Mouse (Mus musculus) liver, embryonic 11.5 days (tissue): Measurements from ENCODE around the gene Chst4. TPM values are rescaled to one million over a fixed set of nuclear protein-coding genes. Genes with fewer than 3 reads are reported as not detected.
A peak's percentile ranks its signal among the peaks of the same experiment; 100 is the strongest.

Experiments used
- ATAC-seq: fragments of 200-750 bp; cut with Nextera tagmentation; replicated peaks from 2 replicates; pipeline ENCODE4 v1.8.0; 2017; ENCODE audit warnings: moderate number of reproducible peaks, mild to moderate bottlenecking, moderate TSS enrichment, moderate library complexity; ENCODE audit not compliant: low FRiP score
- DNase-seq: peaks from one replicate; pipeline ENCODE4 v3.0.0-alpha.2; 2017; ENCODE audit warnings: low spot score
- H3K27ac ChIP-seq: fragments of 300-500 bp; sonication (generic); 2 replicates; pipeline ENCODE4 v1.5.1; 2014; ENCODE audit warnings: mild to moderate bottlenecking, low read depth, low read length, control low read depth
- H3K27me3 ChIP-seq: fragments of 300-500 bp; sonication (generic); replicated peaks from 2 replicates; pipeline ENCODE4 v1.6.1; 2014; ENCODE audit warnings: low read length, mixed read lengths; ENCODE audit not compliant: control insufficient read depth, insufficient read depth
- H3K36me3 ChIP-seq: fragments of 300-500 bp; sonication (generic); 2 replicates; pipeline ENCODE4 v1.6.1; 2014; ENCODE audit warnings: mild to moderate bottlenecking, low read length, moderate library complexity, mixed read lengths; ENCODE audit not compliant: control insufficient read depth, insufficient read depth
- H3K4me1 ChIP-seq: fragments of 300-500 bp; sonication (generic); replicated peaks from 2 replicates; pipeline ENCODE4 v1.6.1; 2014; ENCODE audit warnings: low read length, mixed read lengths; ENCODE audit not compliant: control insufficient read depth, insufficient read depth
- H3K4me2 ChIP-seq: fragments of 300-500 bp; sonication (generic); 2 replicates; pipeline ENCODE4 v1.6.1; 2014; ENCODE audit warnings: mild to moderate bottlenecking, control low read depth, moderate library complexity
- H3K4me3 ChIP-seq: fragments of 300-500 bp; sonication (generic); 2 replicates; pipeline ENCODE4 v1.5.1; 2014; ENCODE audit warnings: low read depth, low read length, control low read depth
- H3K9ac ChIP-seq: fragments of 300-500 bp; sonication (generic); 2 replicates; pipeline ENCODE4 v1.6.1; 2014; ENCODE audit warnings: low read depth, low read length, control low read depth
- H3K9me3 ChIP-seq: fragments of 300-500 bp; sonication (generic); 2 replicates; pipeline ENCODE4 v1.6.1; 2016; ENCODE audit warnings: low read length, inconsistent platforms, mixed read lengths; ENCODE audit not compliant: control insufficient read depth
- WGBS: fragments of 180-500 bp; shearing (Covaris S2); extraction: QIAGEN DNeasy Blood & Tissue Kit; methylation state at CpG from one replicate; pipeline ENCODE4 v1.1.7; 2014; 5-methylcytosine and 5-hydroxymethylcytosine counted together
- polyA plus RNA-seq: library from polyadenylated mRNA; unstranded; fragments of >200 nt; fragmentation: Nextera tagmentation; extraction: Ambion mirVana; gene quantifications from 2 replicates; pipeline ENCODE4 v1.2.1, GENCODE M21; 2014

Chst4 gene
- polyA plus RNA-seq, result not detected in 2 replicates

- Histone ChIP-seq H3K9ac (no peak within 1 kb of the TSS), H3K36me3 (no peaks in the 10 kb centered on the region), H3K4me3 (no peak within 1 kb of the TSS), H3K4me2 (no peak within 1 kb of the TSS), H3K27ac (no peak within 1 kb of the TSS), H3K4me1 (no peaks in the 10 kb centered on the region), H3K9me3 (no peaks in the 10 kb centered on the region), H3K27me3 (no peaks in the 10 kb centered on the region)
- no peak for ATAC-seq
- WGBS, result 73% methylated on average over 5 of the region's 5 CpGs
- DNase-seq, result no peak
Measured at GRCm38 (mm10) chr8:110039659-110040058, at the start of gene Chst4. TSS of gene Chst4 (minus strand) at chr8:110039740.

- Histone ChIP-seq H3K36me3 (no peaks in the 10 kb centered on the region; the same call in 1 of the 2 replicates), H3K4me2 (no peak overlapping the region), H3K9ac (no peak overlapping the region), H3K27ac (no peak overlapping the region), H3K4me3 (no peak overlapping the region), H3K27me3 (no peaks in the 10 kb centered on the region), H3K9me3 (no peaks in the 10 kb centered on the region), H3K4me1 (no peaks in the 10 kb centered on the region)
- DNase-seq, result no peak
- WGBS, result 78% methylated on average over 11 of the region's 11 CpGs
- ATAC-seq, result no peak
Measured at GRCm38 (mm10) chr8:110082416-110083105, 43.0 kb upstream of the Chst4 start.

- ATAC-seq (peak; percentile 80), DNase-seq (peak; percentile 63)
- Histone ChIP-seq H3K9ac (peak within 1 kb of the TSS; percentile 66), H3K4me1 (no peaks in the 10 kb centered on the region), H3K36me3 (no peaks in the 10 kb centered on the region), H3K4me3 (peak within 1 kb of the TSS; percentile 65), H3K4me2 (peak within 1 kb of the TSS; percentile 91), H3K9me3 (no peaks in the 10 kb centered on the region), H3K27me3 (no peaks in the 10 kb centered on the region), H3K27ac (no peak within 1 kb of the TSS)
- WGBS, result 9% methylated on average over 54 of the region's 54 CpGs
Measured at GRCm38 (mm10) chr8:110079282-110080221, 40.0 kb upstream of the Chst4 start, which contains the start of gene Zfp612. TSS of gene Zfp612 (plus strand) at chr8:110079746.

- Histone ChIP-seq H3K4me3 (no peak overlapping the region), H3K27ac (no peak overlapping the region), H3K27me3 (no peaks in the 10 kb centered on the region; the same call in 1 of the 2 replicates), H3K9me3 (no peaks in the 10 kb centered on the region), H3K4me1 (no peaks in the 10 kb centered on the region), H3K9ac (no peak overlapping the region), H3K4me2 (no peak overlapping the region), H3K36me3 (no peaks in the 10 kb centered on the region)
- ATAC-seq (no peak), DNase-seq (no peak)
- WGBS, result 80% methylated on average over 8 of the region's 8 CpGs
Measured at GRCm38 (mm10) chr8:110074496-110074895, 35.0 kb upstream of the Chst4 start.

- H3K4me1 ChIP-seq, result no peaks in the 10 kb centered on the region
- no peak overlapping the region for H3K27ac ChIP-seq
- no peaks in the 10 kb centered on the region for H3K36me3 ChIP-seq
- H3K9me3 ChIP-seq, result no peaks in the 10 kb centered on the region
- DNase-seq (no peak), ATAC-seq (no peak)
- H3K27me3 ChIP-seq, result no peaks in the 10 kb centered on the region; the same call in 1 of the 2 replicates
- no peak overlapping the region for H3K4me2 ChIP-seq
- no peak overlapping the region for H3K4me3 ChIP-seq
- 17% methylated on average over 9 of the region's 9 CpGs for WGBS
- no peak overlapping the region for H3K9ac ChIP-seq
Measured at GRCm38 (mm10) chr8:110071600-110071999, 32.1 kb upstream of the Chst4 start.

- ATAC-seq, result no peak
Measured at GRCm38 (mm10) chr8:110069706-110070105, 30.2 kb upstream of the Chst4 start.

GRCm38 (mm10) chr8:110065676-110066075 is 26.1 kb upstream of the Chst4 start:
- Histone ChIP-seq H3K9ac (no peak overlapping the region), H3K36me3 (no peaks in the 10 kb centered on the region), H3K27me3 (no peaks in the 10 kb centered on the region; the same call in 1 of the 2 replicates), H3K4me3 (no peak overlapping the region), H3K9me3 (no peaks in the 10 kb centered on the region), H3K4me1 (no peaks in the 10 kb centered on the region), H3K27ac (no peak overlapping the region), H3K4me2 (no peak overlapping the region)
- 82% methylated on average over 4 of the region's 4 CpGs for WGBS
- DNase-seq (no peak), ATAC-seq (no peak)

More at GRCm38 (mm10) chr8:110069706-110070105, 30.2 kb upstream of the Chst4 start:
- Histone ChIP-seq H3K27ac (no peak overlapping the region), H3K36me3 (no peaks in the 10 kb centered on the region), H3K4me3 (no peak overlapping the region), H3K9me3 (no peaks in the 10 kb centered on the region), H3K4me1 (no peaks in the 10 kb centered on the region), H3K4me2 (no peak overlapping the region), H3K9ac (no peak overlapping the region), H3K27me3 (no peaks in the 10 kb centered on the region; the same call in 1 of the 2 replicates)
- no peak for DNase-seq
- WGBS, result 79% methylated on average over 4 of the region's 4 CpGs

- no peak overlapping the region for H3K9ac ChIP-seq
- H3K4me3 ChIP-seq, result no peak overlapping the region
- H3K36me3 ChIP-seq, result no peaks in the 10 kb centered on the region
- H3K9me3 ChIP-seq, result no peaks in the 10 kb centered on the region
- DNase-seq (no peak), ATAC-seq (no peak)
- H3K4me2 ChIP-seq, result no peak overlapping the region
- H3K4me1 ChIP-seq, result no peaks in the 10 kb centered on the region
- no peaks in the 10 kb centered on the region for H3K27me3 ChIP-seq
- 88% methylated on average over 18 of the region's 18 CpGs for WGBS
- no peak overlapping the region for H3K27ac ChIP-seq
Measured at GRCm38 (mm10) chr8:110064606-110065365, 25.2 kb upstream of the Chst4 start.
